Mouse (Mus musculus) ovary, postnatal 36 days (tissue): ENCODE results near the gene A630010A05Rik.
"Not testable (repeated sequence)": the region's sequence is repeated elsewhere in the genome, so short reads cannot be mapped to it uniquely, and the experiment has no call there.

Experiments used
- DNase-seq: peaks from one replicate; pipeline ENCODE4 v3.0.0; 2022; ENCODE audit warnings: low spot score, mixed read lengths

Gene A630010A05Rik

DNA sequence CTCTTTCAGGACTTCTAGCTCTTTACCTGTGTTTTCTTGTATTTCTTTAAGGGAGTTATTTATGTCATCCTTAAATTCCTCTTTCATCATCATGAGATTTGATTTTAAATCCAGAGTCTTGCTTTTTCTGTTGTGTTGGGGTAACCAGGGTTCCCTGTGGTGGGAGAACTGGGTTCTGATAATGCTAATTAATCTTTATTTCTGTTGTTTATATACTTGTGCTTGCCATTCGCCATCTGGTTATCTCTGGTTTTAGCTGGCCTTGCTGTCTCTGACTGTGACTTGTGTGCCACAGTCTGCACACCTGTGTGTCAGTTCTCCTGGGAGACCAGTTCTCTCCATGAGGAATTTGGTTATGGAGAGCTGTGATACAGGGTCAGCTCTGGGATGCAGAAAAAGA, at the start of gene A630010A05Rik:
A630010A05Rik (plus strand) TSS at position 301 of the 400 bp plus-strand sequence.
- DNase-seq, result no peak

DNA sequence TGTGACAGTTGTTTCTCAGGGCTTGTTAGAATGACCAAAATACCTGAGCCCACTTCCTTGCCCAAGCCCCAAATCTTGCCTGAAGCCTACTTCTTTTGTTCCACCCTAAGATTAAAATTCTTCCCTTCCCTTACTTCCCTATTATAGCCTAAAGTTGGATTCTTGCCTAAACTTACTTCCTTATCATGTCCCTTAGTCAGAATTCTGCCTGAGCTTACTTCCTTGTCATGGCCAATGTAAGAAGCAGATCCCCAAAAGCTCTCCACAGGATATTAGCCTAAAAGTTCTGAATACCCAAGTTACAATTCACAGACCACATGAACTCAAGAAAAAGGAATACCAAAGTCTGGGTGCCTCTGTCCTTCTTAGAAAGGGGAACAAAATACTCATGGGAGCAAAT, 26.4 kb upstream of the A630010A05Rik start:
- DNase-seq, result no peak

DNA sequence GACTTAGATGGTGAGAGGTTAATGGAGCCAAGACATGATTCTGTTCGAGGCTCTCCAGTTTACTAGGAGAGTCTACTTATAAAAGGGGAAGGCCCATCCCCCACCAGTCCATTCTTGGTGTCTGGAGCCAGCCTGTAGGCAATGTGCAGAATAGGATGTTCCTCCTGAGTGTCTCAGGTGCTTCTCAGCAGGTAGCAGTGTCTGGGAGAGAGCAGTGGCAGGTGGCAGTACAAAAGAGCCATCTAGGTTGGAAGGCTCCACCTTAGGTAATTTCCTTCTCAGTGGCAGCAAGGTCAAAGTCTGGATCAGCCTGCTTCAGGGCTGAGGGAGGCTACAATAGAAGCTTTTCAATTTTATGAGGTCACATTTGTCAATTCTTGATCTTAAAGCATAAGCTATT, 4.9 kb upstream of the A630010A05Rik start:
- DNase-seq, result not testable (repeated sequence)
